In the genomic region with DNA sequence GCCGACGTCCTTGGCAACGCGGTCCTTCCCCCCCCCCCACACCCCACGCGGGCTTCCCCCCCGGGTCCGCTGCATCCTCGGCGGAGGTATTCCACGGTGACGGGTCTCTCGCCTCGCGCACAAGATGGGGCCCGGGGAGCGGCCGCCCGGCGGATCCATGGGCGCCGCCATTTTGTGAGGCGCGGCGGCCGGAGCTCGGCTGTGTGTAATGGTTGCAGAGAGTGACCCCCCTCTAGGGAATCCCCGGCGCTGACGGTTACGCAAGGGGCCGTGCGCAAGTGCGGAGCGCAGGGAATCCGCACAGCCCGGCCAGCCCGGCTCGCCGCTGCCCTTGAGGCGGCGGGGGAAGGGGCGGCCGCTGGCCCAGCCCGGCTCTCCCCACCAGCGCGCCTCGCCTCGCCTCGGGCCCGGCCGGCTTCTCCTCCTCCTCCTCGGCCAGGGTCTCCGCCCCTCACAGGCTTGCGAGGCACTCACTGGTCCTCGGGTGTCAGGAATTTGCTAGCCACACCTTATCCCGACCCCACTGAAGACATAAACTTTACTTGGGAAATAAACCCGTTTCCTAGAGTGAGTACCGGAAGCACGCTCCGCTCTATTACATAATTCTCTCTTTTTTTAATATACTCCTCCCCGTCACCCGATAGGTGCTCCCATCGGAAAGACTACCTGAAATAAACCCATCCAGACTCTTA, we compare ENCODE assay signal across 8 mouse cellular contexts. TPM values are rescaled to one million over a fixed set of nuclear protein-coding genes. Genes with fewer than 3 reads are reported as not detected.
DNase-seq lines count a peak whose midpoint lies in the region; ATAC-seq lines count a peak whose summit lies in the region.

No protein-coding gene starts in this region.

- H3K4me3 ChIP-seq in embryonic facial prominence, embryonic 11.5 days (ENCODE audit: low read depth, low read length), result peak overlapping the region; percentile 93
- H3K4me3 ChIP-seq in limb, embryonic 10.5 days, result peak overlapping the region; percentile 84
- peak overlapping the region; percentile 94 for H3K4me3 ChIP-seq in midbrain, embryonic 12.5 days

- no peaks in the 10 kb centered on the region for H3K36me3 ChIP-seq in embryonic facial prominence, embryonic 11.5 days (replicated peaks; ENCODE audit: control insufficient read depth, insufficient read depth, low read depth, low read length)
- H3K36me3 ChIP-seq in limb, embryonic 10.5 days, result peaks cover 18% of the 10 kb centered on the region
- H3K36me3 ChIP-seq in midbrain, embryonic 12.5 days, result peaks cover 10% of the 10 kb centered on the region

- peak overlapping the region; percentile 100 for H3K9ac ChIP-seq in embryonic facial prominence, embryonic 11.5 days (replicated peaks; ENCODE audit: low read length)
- H3K9ac ChIP-seq in midbrain, embryonic 12.5 days (replicated peaks), result peak overlapping the region; percentile 100

- H3K27ac ChIP-seq in embryonic facial prominence, embryonic 11.5 days (replicated peaks; ENCODE audit: low read depth, low read length), result peak overlapping the region; percentile 100
- peak overlapping the region; percentile 100 for H3K27ac ChIP-seq in limb, embryonic 10.5 days
- peak overlapping the region; percentile 100 for H3K27ac ChIP-seq in midbrain, embryonic 12.5 days (replicated peaks)

- no peaks in the 10 kb centered on the region for H3K9me3 ChIP-seq in embryonic facial prominence, embryonic 11.5 days (replicated peaks; ENCODE audit: control insufficient read depth, low read length)
- no peaks in the 10 kb centered on the region for H3K9me3 ChIP-seq in limb, embryonic 10.5 days (replicated peaks)
- no peaks in the 10 kb centered on the region for H3K9me3 ChIP-seq in midbrain, embryonic 12.5 days

- 0% methylated on average over 42 of the region's 64 CpGs for WGBS in embryonic facial prominence, embryonic 11.5 days
- under 1% methylated on average over 61 of the region's 64 CpGs for WGBS in limb, embryonic 10.5 days
- WGBS in midbrain, embryonic 12.5 days, result under 1% methylated on average over 38 of the region's 64 CpGs

- no peaks in the 10 kb centered on the region for H3K4me1 ChIP-seq in embryonic facial prominence, embryonic 11.5 days (ENCODE audit: control insufficient read depth, insufficient read depth, low read length)
- peaks cover 29% of the 10 kb centered on the region for H3K4me1 ChIP-seq in limb, embryonic 10.5 days
- peaks cover 28% of the 10 kb centered on the region for H3K4me1 ChIP-seq in midbrain, embryonic 12.5 days

- DNase-seq in 3134 (ENCODE audit: extremely low read depth, insufficient read length, low spot score), result peak; percentile 94
- DNase-seq in adrenal gland, postnatal 25 days, result peak; percentile 88
- DNase-seq in embryonic facial prominence, embryonic 11.5 days (ENCODE audit: low spot score), result peak; percentile 94
- peak; percentile 100 for DNase-seq in heart, adult 11 months
- peak; percentile 91 for DNase-seq in kidney, adult 11 months
- DNase-seq in limb, embryonic 10.5 days (ENCODE audit: low spot score), result peak; percentile 91
- peak; percentile 94 for DNase-seq in skeletal muscle tissue, adult 2 months (ENCODE audit: low read depth, low spot score)

- peak overlapping the region; percentile 80 for H3K4me2 ChIP-seq in embryonic facial prominence, embryonic 11.5 days (ENCODE audit: low read depth, low read length)
- H3K4me2 ChIP-seq in midbrain, embryonic 12.5 days (replicated peaks), result peak overlapping the region; percentile 82

- no peaks in the 10 kb centered on the region for H3K27me3 ChIP-seq in embryonic facial prominence, embryonic 11.5 days (ENCODE audit: control insufficient read depth, insufficient read depth, low read length)
- no peaks in the 10 kb centered on the region for H3K27me3 ChIP-seq in limb, embryonic 10.5 days (ENCODE audit: low read depth, poor library complexity, severe bottlenecking)
- no peaks in the 10 kb centered on the region for H3K27me3 ChIP-seq in midbrain, embryonic 12.5 days

- ATAC-seq in embryonic facial prominence, embryonic 11.5 days (replicated peaks; ENCODE audit: insufficient number of reproducible peaks, low FRiP score, low TSS enrichment, low read depth), result peak; percentile 88
- ATAC-seq in midbrain, embryonic 12.5 days (ENCODE audit: low FRiP score, low read depth), result peak; percentile 90

RNA-seq across cellular contexts. Expression of a gene that starts 1.8 kb away (rescaled TPM):
- 37.9 and 51.1 TPM in 2 replicates for total RNA-seq in adrenal gland, postnatal 25 days (2021)
- polyA plus RNA-seq in embryonic facial prominence, embryonic 11.5 days (2014; fragmentation: Nextera tagmentation; extraction: Ambion mirVana), result 35.5 and 39.3 TPM in 2 replicates
- polyA plus RNA-seq in limb, embryonic 10.5 days (2016; fragmentation: Nextera tagmentation; extraction: Ambion mirVana), result 29.5 and 34.9 TPM in 2 replicates
- polyA plus RNA-seq in midbrain, embryonic 12.5 days (2016; fragmentation: Nextera tagmentation; extraction: Ambion mirVana), result 35.1 and 37.5 TPM in 2 replicates

Comparison
In these comparisons a context has a peak if more than half of its experiments do, and no peak if none do; other contexts are left out.
1. Peak in every context shown above with its lines: DNase-seq, ATAC-seq, H3K4me3 ChIP-seq and H3K27ac ChIP-seq.